Mouse (Mus musculus): Measurements from ENCODE around the gene Zmiz1.

GRCm38 (mm10) chr14:25520991-25521390, 62.0 kb downstream of the Zmiz1 start:
- TF ChIP-seq POLR2A (IDR thresholded peaks at IDR 0.05; ENCODE audit: insufficient read depth, low read length) (no peak), CTCF (IDR thresholded peaks at IDR 0.05; ENCODE audit: low read depth, low read length) (no peak)
